Mouse (Mus musculus) heart, embryonic 14.5 days (tissue): Measurements from ENCODE around the gene Ctdsp2. TPM values are rescaled to one million over a fixed set of nuclear protein-coding genes. Genes with fewer than 3 reads are reported as not detected.

ENCODE experiments used
- ATAC-seq: fragments of 200-750 bp; cut with Nextera tagmentation; 2 replicates; pipeline ENCODE4 v1.8.0; 2017; ENCODE audit warnings: low read depth, moderate TSS enrichment; ENCODE audit not compliant: insufficient number of reproducible peaks, insufficient read depth, low FRiP score
- H3K27ac ChIP-seq, 2 experiments: fragments of 200-500 bp in 1 of 2; fragments of 300-500 bp in 1 of 2; sonication (generic) in 1 of 2; replicated peaks in 1 of 2; 2 replicates each; pipeline ENCODE4 v1.5.1; 2012 to 2014; ENCODE audit warnings: low read depth in 2 of 2, low read length in 2 of 2, control low read depth in 1 of 2, mild to moderate bottlenecking in 1 of 2, mixed read lengths in 1 of 2; ENCODE audit not compliant: control insufficient read depth in 1 of 2, insufficient read depth in 1 of 2
- H3K27me3 ChIP-seq: fragments of 300-500 bp; sonication (generic); 2 replicates; pipeline ENCODE4 v1.6.1; 2014; ENCODE audit warnings: mild to moderate bottlenecking, low read length, control low read depth; ENCODE audit not compliant: control insufficient read depth, insufficient read depth
- H3K36me3 ChIP-seq: fragments of 300-500 bp; sonication (generic); 2 replicates; pipeline ENCODE4 v1.6.1; 2014; ENCODE audit warnings: mild to moderate bottlenecking, control low read depth, low read length, mixed read lengths; ENCODE audit not compliant: control insufficient read depth, insufficient read depth
- H3K4me1 ChIP-seq, 2 experiments: fragments of 200-500 bp in 1 of 2; fragments of 300-500 bp in 1 of 2; sonication (generic) in 1 of 2; 2 replicates each; pipeline ENCODE4 v1.6.1; 2012 to 2014; ENCODE audit warnings: low read length in 2 of 2, control low read depth in 1 of 2, mixed read lengths in 1 of 2; ENCODE audit not compliant: control insufficient read depth in 2 of 2, insufficient read depth in 2 of 2
- H3K4me2 ChIP-seq: fragments of 300-500 bp; sonication (generic); 2 replicates; pipeline ENCODE4 v1.6.1; 2014; ENCODE audit warnings: mild to moderate bottlenecking, low read length
- H3K4me3 ChIP-seq, 2 experiments: fragments of 200-500 bp in 1 of 2; fragments of 300-500 bp in 1 of 2; sonication (generic) in 1 of 2; 2 replicates each; pipeline ENCODE4 v1.5.1; 2012 to 2014; ENCODE audit warnings: low read length in 2 of 2, mild to moderate bottlenecking in 2 of 2, control low read depth in 1 of 2, low read depth in 1 of 2, moderate library complexity in 1 of 2; ENCODE audit not compliant: control insufficient read depth in 1 of 2, insufficient read depth in 1 of 2
- H3K9ac ChIP-seq: fragments of 300-500 bp; sonication (generic); 2 replicates; pipeline ENCODE4 v1.6.1; 2014; ENCODE audit warnings: mild to moderate bottlenecking, low read length
- H3K9me3 ChIP-seq: fragments of 300-500 bp; sonication (generic); 2 replicates; pipeline ENCODE4 v1.6.1; 2016; ENCODE audit warnings: low read length, control low read depth; ENCODE audit not compliant: control insufficient read depth
- WGBS: fragments of 180-500 bp; shearing (Covaris S2); extraction: QIAGEN DNeasy Blood & Tissue Kit; methylation state at CpG from one replicate; pipeline ENCODE4 v1.1.7; 2014; 5-methylcytosine and 5-hydroxymethylcytosine counted together
- polyA plus RNA-seq: library from polyadenylated mRNA; unstranded; fragments of >200 nt; fragmentation: Nextera tagmentation; extraction: Ambion mirVana; gene quantifications from 2 replicates; pipeline ENCODE4 v1.2.1, GENCODE M21; 2014

Ctdsp2 gene
- 60.4 and 64.4 TPM in 2 replicates for polyA plus RNA-seq

- 2% methylated on average over 45 of the region's 56 CpGs for WGBS
These were observed at the start of gene Ctdsp2 for GRCm38 (mm10) chr10:126978277-126978994. TSS of gene Ctdsp2 (plus strand) at chr10:126978717.

GRCm38 (mm10) chr10:126928819-126929206 is 49.7 kb upstream of the Ctdsp2 start:
- no peaks in the 10 kb centered on the region for H3K36me3 ChIP-seq
- H3K27me3 ChIP-seq: no peaks in the 10 kb centered on the region
- peak overlapping the region; percentile 91 for H3K9ac ChIP-seq
- H3K4me3 ChIP-seq: peak overlapping the region; percentile 58 to 60
- peaks cover 43 to 58% of the 10 kb centered on the region in 2 experiments for H3K4me1 ChIP-seq
- H3K4me2 ChIP-seq: peak overlapping the region; percentile 96
- H3K27ac ChIP-seq: peak overlapping the region; percentile 91 to 97
- 28% methylated on average over 12 of the region's 12 CpGs for WGBS
- no peak for ATAC-seq
- H3K9me3 ChIP-seq: no peaks in the 10 kb centered on the region

More at GRCm38 (mm10) chr10:126978277-126978994, at the start of gene Ctdsp2:
- H3K27me3 ChIP-seq: no peaks in the 10 kb centered on the region
- ATAC-seq: peak; percentile 94
- H3K36me3 ChIP-seq: no peaks in the 10 kb centered on the region
- no peaks in the 10 kb centered on the region for H3K9me3 ChIP-seq
- peak within 1 kb of the TSS; percentile 95 to 97 for H3K4me3 ChIP-seq
- H3K4me1 ChIP-seq: peaks cover 27 to 35% of the 10 kb centered on the region in 2 experiments
- peak within 1 kb of the TSS; percentile 82 for H3K4me2 ChIP-seq
- peak within 1 kb of the TSS; percentile 99 for H3K9ac ChIP-seq
- peak within 1 kb of the TSS; percentile 99 to 100 for H3K27ac ChIP-seq

- H3K36me3 ChIP-seq: no peaks in the 10 kb centered on the region
- H3K27ac ChIP-seq: peak overlapping the region in 1 of 2 experiments; percentile 97; a peak in 2 of 4 replicates
- H3K4me2 ChIP-seq: no peak overlapping the region
- peaks cover 41 to 52% of the 10 kb centered on the region in 2 experiments for H3K4me1 ChIP-seq
- H3K4me3 ChIP-seq: no peak overlapping the region
- ATAC-seq: no peak
- H3K9ac ChIP-seq: peak overlapping the region; percentile 91; the same call in 1 of the 2 replicates
- WGBS: 65% methylated on average over 3 of the region's 3 CpGs
- no peaks in the 10 kb centered on the region for H3K27me3 ChIP-seq
- no peaks in the 10 kb centered on the region for H3K9me3 ChIP-seq
These were observed 49.0 kb upstream of the Ctdsp2 start for GRCm38 (mm10) chr10:126929543-126929942.

GRCm38 (mm10) chr10:126930270-126931121 is 48.0 kb upstream of the Ctdsp2 start:
- Histone ChIP-seq H3K27me3 (no peaks in the 10 kb centered on the region), H3K4me1 (peaks cover 48 to 57% of the 10 kb centered on the region in 2 experiments), H3K36me3 (no peaks in the 10 kb centered on the region), H3K27ac (peak overlapping the region; percentile 92 to 97), H3K4me3 (no peak overlapping the region), H3K9me3 (no peaks in the 10 kb centered on the region), H3K4me2 (peak overlapping the region; percentile 39), H3K9ac (peak overlapping the region; percentile 72)
- ATAC-seq: peak; percentile 56; the same call in 1 of the 2 replicates
- WGBS: 37% methylated on average over 15 of the region's 15 CpGs

- Histone ChIP-seq H3K4me3 (no peak overlapping the region), H3K27ac (peak overlapping the region; percentile 92 to 97), H3K9ac (peak overlapping the region; percentile 64), H3K4me2 (peak overlapping the region; percentile 39), H3K4me1 (peaks cover 53 to 64% of the 10 kb centered on the region in 2 experiments), H3K27me3 (no peaks in the 10 kb centered on the region), H3K36me3 (no peaks in the 10 kb centered on the region), H3K9me3 (no peaks in the 10 kb centered on the region)
- 33% methylated on average over 8 of the region's 8 CpGs for WGBS
- ATAC-seq: no peak
These were observed 47.3 kb upstream of the Ctdsp2 start for GRCm38 (mm10) chr10:126931123-126931759.

GRCm38 (mm10) chr10:126931760-126932139 is 46.8 kb upstream of the Ctdsp2 start:
- no peaks in the 10 kb centered on the region for H3K27me3 ChIP-seq
- peaks cover 53 to 63% of the 10 kb centered on the region in 2 experiments for H3K4me1 ChIP-seq
- H3K4me3 ChIP-seq: no peak overlapping the region
- H3K9ac ChIP-seq: peak overlapping the region; percentile 64
- H3K9me3 ChIP-seq: no peaks in the 10 kb centered on the region
- H3K4me2 ChIP-seq: peak overlapping the region; percentile 39
- ATAC-seq: no peak
- no peaks in the 10 kb centered on the region for H3K36me3 ChIP-seq
- H3K27ac ChIP-seq: peak overlapping the region; percentile 92 to 97

- no peak for ATAC-seq
- H3K9ac ChIP-seq: no peak overlapping the region
- 91% methylated on average over 13 of the region's 13 CpGs for WGBS
- H3K27ac ChIP-seq: no peak overlapping the region
- 0 out of 2 replicates have a peak, but pooled peaks cover 5% of the 10 kb centered on the region for H3K9me3 ChIP-seq
- H3K27me3 ChIP-seq: no peaks in the 10 kb centered on the region
- H3K4me3 ChIP-seq: no peak overlapping the region
- H3K4me1 ChIP-seq: peaks cover 35 to 39% of the 10 kb centered on the region in 2 experiments
- no peaks in the 10 kb centered on the region for H3K36me3 ChIP-seq
- H3K4me2 ChIP-seq: no peak overlapping the region
These were observed 44.0 kb upstream of the Ctdsp2 start for GRCm38 (mm10) chr10:126934561-126934960.
